Mouse (Mus musculus): ENCODE results near the gene Hs2st1.
"Not testable (repeated sequence)": the region's sequence is repeated elsewhere in the genome, so short reads cannot be mapped to it uniquely, and the experiment has no call there.

Hs2st1 gene

DNA sequence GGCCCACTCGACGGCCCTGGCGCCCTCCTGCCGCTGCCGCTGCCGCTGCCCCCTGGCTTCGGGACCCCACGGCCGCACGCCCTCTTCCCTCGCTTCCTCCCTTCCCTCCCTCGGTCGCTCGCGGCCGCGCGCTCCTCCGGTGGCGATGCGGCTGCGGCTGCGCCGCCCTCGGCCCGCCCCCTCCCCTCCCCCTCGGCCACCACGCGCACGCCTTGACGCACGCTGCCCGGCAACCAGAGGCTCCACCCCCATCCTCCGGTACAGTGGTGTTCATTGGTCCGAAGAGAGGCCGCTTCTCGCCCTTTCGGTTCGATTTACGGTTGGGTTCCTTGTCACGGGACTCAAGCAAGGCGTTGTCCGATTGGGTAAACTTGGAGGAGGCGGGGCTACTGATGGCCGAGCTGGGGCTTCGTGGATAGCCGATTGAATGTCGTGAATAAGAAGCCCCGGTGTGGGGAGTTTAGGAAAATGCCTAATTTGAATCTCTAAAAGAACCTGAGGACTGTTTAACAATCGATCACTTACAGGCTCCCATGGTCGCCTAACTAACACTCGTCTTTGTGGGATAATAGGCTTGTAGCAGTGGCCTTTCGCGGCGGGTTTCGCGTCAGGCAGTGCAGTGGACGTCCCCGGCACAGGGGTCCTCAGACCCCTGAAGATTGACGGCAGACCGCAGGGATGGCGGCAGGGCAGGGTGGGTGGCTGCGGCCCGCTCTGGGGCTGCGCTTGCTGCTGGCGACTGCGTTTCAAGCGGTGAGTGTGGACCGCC is at the start of gene Hs2st1, which contains the start of gene Selenof:
Gene Hs2st1 (minus strand): TSS at position 135 of the 769 bp plus-strand sequence.
Gene Selenof (plus strand): TSS at position 258 of the 769 bp plus-strand sequence.
- ATAC-seq (ENCODE audit: insufficient number of reproducible peaks, low FRiP score, low TSS enrichment), result peak; percentile 97

DNA sequence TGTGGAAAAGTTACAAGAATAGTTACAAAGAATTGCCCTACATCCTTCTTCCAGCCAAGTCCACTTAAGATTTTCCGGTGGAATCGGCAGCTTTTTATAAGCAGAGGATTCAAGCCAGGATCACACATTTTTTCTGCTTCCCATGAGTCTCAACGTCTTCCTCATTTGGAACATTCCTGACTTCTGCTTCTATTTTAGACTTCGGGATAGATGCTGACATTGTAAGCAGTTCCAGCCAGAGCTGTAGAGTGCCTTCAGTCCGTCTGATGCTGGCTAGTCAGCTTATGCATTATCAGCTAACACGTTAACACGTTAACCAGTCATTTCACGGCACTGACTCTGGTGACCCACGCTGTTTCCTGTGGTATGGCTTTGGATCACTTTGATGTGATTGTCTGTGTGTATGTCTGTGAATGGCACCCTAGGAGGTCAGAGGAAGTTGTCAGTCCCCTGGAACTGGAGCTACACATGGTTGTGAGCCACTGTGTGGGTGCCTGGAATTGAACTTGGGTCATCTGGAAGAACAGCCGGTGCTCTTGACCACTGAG is 47.7 kb upstream of the Hs2st1 start:
- 0 out of 2 replicates have a peak, but pooled peaks have one; percentile 12 for ATAC-seq (ENCODE audit: insufficient number of reproducible peaks, low FRiP score, low TSS enrichment)

DNA sequence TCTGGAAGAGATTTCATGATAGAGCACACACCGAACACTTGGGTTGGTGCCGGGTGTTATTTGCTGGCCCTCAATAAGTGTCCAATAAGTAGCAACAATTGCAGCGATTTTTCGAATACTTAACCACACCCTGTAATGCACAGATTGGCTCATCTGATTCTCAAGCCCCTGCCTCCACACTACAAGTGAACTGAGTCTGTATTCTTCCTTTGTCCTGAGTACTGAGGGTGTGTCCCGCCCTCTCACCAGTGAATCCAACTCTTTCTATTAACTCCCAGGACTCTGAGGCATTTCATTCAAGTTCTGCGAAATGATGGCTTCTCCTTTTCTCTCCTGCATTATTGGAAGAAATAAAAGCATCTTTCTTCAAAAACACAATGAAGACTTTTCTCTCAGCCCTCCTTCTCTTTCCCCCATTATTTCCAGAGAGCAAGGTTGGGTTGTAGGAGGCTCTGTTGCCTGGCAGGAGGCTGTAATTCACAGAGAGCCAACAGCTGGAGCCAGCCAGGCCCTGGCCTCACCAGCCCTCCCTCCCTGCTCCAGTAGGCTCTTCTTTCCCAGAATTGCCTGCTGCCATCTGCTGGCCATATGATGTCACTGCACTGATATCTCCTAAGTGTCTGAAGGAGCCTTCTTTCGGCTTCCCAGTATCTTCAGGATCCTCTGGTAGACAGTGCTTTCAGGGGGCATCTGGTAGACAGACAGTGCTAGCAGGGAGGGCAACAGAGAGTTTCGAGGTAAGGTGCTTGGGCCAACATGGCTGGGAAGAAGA is 46.9 kb upstream of the Hs2st1 start:
- ATAC-seq (ENCODE audit: insufficient number of reproducible peaks, low FRiP score, low TSS enrichment), result peak; percentile 88

DNA sequence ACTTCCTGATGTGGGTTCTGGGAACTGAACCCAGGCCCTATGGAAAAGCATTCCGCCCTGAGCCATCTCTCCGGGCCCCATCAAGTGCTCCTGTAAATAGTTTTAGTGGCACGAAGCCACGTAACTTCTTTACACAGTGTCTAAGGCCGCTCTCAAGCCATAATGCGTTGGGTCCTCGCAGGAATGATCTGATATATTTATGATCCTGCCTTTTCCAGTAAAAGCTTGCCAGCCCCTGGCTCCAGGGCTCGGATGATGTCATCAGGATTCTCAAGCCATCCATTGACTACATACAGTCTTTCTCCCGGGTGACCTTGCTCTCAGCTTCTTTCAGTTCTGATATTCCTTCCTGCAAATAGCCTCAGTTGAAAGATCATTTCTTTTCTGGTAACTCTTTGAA is 45.5 kb upstream of the Hs2st1 start:
- no peak for ATAC-seq (ENCODE audit: insufficient number of reproducible peaks, low FRiP score, low TSS enrichment)

DNA sequence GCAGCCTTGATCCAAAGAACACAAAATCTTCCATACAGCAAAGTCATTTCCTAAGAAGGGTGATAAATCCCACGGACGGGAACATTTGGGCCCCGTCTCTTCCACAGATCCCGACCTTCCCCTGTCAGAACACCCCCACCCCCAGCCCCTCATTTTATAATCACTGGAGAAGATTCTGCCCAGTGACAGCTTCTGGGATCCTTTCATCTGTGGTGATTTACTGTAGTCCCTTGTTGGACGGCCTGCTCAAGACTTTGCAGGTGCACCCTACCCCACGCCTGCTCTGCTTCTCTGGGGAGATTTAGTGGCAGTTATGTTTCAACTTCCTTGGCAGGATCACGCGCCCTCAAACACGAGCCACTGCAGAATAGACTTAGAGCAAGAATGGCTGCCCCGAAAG is 44.7 kb upstream of the Hs2st1 start:
- no peak for ATAC-seq (ENCODE audit: insufficient number of reproducible peaks, low FRiP score, low TSS enrichment)

DNA sequence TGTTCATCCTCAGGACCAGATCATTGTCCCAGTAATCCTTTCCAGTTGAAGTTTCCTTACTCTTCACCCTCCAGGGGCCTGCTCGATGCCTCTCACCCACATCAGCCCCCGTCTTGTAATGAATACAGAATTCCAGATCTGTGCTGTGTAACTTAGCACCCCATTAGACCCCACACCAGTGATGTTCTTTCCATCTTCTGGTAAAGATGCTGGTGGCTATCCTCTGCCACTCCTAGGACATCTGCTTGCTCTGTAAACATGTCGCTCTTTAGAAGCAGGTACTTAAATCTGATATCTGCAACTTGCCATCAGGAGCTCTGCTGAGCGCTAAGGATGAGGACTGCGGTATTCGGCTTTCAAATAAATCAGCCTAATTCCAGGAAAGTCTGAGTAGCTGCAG is 44.3 kb upstream of the Hs2st1 start:
- ATAC-seq (ENCODE audit: insufficient number of reproducible peaks, low FRiP score, low TSS enrichment), result no peak

DNA sequence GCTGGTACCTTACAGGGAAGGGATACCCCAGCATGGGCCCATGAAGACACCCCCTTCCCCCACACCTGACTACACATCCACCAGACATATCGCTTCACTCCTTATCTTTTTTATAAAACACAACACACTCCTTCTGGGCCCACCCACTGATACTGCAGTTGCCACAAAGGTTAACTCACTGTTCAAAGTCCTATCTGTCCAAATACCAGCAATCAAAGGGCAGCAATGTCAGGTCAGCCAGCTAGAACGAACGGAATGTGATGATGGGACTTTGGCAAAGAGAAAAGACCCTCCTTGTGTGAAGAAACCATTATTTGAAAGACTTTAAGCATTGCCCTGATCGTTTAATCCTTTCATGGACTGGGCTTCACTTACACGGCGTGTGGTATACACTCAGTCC is 42.4 kb upstream of the Hs2st1 start:
- no peak for ATAC-seq (ENCODE audit: insufficient number of reproducible peaks, low FRiP score, low TSS enrichment)

DNA sequence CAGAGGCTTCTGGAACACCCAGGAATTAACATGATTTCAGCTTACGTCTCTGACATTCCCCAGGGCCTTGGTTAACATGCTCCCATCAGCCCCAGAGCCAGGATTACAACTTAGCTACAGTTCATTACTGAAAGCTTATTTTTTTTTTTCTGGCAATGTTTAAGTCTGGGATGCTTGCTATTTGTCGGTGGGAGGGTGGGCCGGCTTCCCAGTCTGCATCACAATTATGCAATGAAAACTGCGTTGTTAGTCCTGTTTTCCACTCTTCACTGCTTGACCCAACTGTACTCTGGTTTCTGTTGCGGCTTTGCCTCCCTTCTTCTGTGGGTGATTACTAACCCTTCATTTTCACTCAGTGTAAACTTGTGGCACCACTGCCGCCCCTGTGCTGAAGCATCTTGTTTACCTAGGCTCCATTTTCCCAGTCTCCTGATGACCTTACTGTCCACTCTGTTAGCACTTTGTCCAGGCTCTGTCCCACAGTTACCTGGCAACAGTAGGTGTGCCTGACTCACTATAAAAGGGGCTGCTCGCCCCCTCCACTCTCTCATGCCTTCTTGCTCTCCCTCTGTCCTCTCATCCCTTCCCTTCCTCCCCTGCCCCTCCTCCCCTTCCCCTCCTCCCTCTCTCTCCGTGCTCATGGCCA is 41.8 kb upstream of the Hs2st1 start:
- ATAC-seq (ENCODE audit: insufficient number of reproducible peaks, low FRiP score, low TSS enrichment), result no peak

DNA sequence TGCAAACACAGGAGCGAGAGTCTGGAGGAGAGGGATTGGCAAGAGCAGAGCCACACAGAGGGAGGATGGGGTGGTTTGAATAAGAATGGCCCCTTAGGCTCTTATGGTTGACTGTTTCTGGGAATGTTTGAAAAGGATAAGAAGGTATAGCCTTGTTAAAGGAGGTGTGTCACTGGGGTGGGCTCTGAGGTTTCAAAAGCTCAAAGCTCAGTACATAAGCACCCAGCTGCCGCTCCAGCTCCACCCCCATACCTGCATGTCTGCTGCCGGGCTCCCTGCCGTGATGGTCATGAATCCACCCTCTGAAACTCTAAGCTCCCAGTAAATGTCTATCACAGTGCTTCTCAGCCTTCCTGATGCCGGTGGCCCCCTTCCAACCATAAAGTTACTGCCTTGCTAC is 40.8 kb upstream of the Hs2st1 start:
- no peak for ATAC-seq (ENCODE audit: insufficient number of reproducible peaks, low FRiP score, low TSS enrichment)

DNA sequence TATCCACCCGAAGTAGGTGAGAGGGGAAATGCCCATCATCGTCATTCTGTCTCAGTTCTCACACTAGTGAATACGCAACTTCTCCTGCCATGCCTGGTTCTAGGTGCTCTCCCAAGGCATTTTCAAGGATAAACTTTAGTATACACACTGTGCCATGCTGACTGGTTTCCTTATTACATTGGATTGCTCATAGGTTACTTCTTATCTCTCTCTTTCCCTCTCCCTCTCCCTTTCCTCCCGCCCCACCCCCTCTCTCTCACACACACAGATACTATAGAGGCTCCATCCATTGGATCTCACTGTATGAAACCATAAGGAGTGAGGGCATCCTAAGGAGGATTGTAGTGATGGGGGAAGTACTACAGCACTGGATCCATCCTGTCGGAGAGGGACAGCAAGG is 38.1 kb upstream of the Hs2st1 start:
- no peak for ATAC-seq (ENCODE audit: insufficient number of reproducible peaks, low FRiP score, low TSS enrichment)

DNA sequence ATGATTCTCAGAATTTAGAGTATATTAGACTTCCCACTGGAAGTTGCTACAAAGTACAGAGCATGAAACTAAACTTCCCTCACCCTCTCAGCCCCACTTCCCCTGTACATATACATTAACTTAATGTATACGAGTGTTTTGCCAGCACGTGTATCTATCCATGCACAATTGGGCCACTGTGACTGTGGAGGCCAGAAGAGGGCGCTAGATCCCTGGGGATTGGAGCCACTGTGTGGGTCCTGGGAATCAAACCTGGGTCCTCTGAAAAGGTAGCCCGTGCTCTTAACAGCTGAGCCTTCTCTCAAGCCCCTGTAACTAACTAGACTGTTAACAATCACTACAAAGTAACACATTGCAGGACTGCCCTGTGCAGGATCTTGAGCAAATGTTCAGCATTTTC is 36.5 kb upstream of the Hs2st1 start:
- ATAC-seq (ENCODE audit: insufficient number of reproducible peaks, low FRiP score, low TSS enrichment), result no peak

DNA sequence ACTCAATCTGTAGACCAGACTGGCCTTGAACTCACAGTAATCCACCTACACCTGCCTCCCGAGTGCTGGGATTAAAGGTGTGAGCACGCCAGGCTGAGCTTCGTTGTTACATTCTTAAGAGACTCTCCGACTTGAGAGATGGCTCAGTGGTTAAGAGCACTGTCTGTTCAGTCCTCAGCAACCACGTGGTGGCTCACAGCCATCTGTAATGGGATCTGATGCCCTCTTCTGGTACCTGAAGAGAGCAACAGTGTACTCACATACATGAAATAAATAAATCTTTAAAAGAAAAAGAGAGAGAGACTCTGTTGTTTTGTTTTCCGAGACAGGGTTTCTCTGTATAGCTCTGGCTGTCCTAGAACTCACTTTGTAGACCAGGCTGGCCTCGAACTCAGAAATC is 35.8 kb upstream of the Hs2st1 start:
- not testable (repeated sequence) for ATAC-seq (ENCODE audit: insufficient number of reproducible peaks, low FRiP score, low TSS enrichment)

DNA sequence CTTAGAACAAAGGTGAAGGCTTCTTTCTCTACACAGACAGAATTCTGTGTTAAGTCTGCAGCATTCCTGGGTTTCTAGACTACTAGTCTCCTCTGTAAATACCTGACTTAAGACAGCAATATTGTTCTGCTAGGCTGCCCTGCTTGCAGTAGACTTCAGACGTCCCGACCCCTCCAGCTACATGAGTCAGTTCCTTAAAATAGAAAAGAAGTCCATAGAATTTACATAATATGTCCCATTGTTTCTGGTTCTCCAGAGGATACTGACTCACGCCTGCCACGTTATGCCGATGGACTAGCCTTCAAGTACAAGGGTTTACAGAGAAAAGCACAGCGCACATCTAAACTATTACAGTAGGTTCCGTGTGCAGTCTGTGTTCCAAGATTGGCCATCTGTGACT is 34.2 kb upstream of the Hs2st1 start:
- ATAC-seq (ENCODE audit: insufficient number of reproducible peaks, low FRiP score, low TSS enrichment), result no peak

DNA sequence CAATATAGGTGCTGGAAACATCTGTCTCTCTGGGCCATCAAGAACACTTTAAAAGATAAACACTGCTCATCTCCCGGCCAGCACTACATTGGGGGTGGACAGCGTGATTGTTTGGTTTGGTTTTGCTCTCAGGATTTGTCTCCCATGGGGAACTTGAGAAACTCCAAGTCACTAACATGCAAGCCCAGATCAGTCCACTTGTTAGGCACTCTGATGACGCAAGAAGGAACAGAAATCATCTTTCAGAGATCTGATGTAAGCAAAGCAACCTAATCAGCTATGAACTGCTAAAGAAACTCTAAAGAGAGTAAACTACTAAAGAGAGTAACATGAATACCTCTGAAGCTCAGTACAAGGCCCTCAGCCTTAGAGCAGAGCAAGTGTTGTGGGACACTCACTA is 33.6 kb upstream of the Hs2st1 start:
- no peak for ATAC-seq (ENCODE audit: insufficient number of reproducible peaks, low FRiP score, low TSS enrichment)

DNA sequence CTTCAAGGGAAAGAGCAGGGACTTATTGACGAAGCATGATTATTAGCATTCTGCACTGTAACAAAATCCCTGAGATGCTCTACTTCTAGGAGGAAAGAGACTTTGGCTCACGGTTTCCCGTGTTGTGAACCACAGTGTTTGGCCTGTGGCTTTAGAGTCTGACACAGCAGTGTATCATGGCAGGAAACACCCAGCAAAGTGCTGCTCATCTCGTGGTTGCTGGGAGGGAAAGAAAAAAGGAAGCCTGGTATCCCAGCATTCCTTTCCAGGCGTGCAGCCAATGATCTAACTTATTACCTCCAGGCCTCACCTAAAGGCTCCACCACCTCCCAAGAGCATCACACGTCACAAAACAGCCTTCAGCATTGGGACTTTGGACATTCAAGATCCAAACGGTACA is 32.8 kb upstream of the Hs2st1 start:
- no peak for ATAC-seq (ENCODE audit: insufficient number of reproducible peaks, low FRiP score, low TSS enrichment)

DNA sequence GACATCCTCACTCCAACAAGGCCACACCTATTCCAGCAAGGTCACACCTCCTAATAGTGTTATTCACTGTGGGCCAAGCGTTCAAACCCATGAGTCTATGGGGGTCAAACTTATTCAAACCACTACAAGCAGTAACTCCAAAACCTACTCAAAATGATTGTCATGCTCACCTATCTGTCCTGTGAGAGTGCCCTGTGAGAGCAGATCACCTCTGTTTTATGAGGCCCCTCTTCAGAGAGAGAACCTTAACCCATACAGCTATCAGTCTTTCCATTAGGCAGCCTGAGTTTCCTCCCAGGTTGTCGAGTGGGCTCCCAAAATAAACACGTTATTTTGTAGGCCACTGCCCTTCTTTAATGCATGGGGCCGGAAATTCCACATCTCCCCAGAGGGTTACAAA is 32.4 kb upstream of the Hs2st1 start:
- no peak for ATAC-seq (ENCODE audit: insufficient number of reproducible peaks, low FRiP score, low TSS enrichment)

DNA sequence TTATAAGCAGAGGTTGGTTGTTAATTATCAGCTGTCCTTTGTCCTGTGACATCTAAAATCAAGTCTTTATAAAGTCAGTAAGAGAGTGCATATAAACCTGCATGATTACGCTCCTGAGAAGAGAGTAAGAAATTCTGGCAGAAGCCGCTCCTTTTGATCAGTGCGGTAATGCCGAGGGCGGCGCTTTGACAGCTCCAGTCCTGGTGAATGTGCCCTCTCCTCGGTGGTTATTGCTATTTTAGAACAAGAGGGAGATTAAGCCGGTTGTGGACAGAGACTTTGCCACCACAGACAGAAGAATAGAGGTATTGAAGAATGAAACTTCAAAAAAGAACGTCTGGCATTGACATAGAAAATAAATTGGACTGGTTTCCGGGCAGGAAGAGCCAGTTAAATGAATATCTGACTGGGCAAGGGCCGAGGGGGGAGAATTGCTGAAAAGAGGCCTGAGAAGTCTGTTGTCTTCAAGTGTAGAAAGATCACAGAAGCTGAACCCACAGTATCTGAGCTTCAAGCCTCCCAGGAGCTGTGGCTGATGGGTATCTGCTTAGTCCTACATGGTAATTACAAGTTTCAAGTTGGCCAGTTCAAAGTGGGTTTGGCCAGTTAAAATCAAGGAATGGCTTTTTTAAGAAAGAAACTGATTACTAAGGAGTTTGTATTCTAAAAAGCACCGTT is 27.9 kb upstream of the Hs2st1 start:
- ATAC-seq (ENCODE audit: insufficient number of reproducible peaks, low FRiP score, low TSS enrichment), result no peak

DNA sequence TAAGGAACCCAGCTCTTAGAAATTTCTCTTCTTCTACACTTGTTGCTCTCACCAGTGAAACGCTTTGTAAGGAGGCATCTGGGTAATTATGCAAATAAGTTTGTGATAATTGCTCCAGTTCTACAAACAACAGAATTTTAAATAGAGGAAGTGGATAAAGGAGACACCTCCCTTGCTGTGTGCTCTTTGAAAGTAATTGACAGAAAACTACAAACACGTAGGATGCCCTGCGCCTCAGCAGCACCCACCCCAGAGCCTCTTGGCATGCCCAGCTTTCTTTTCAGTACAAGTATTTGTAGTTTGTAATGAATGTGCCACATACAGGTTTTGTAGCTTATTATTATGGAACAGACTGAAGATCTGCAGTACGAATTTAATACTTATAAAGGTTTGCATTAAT is 27.1 kb upstream of the Hs2st1 start:
- ATAC-seq (ENCODE audit: insufficient number of reproducible peaks, low FRiP score, low TSS enrichment), result no peak

DNA sequence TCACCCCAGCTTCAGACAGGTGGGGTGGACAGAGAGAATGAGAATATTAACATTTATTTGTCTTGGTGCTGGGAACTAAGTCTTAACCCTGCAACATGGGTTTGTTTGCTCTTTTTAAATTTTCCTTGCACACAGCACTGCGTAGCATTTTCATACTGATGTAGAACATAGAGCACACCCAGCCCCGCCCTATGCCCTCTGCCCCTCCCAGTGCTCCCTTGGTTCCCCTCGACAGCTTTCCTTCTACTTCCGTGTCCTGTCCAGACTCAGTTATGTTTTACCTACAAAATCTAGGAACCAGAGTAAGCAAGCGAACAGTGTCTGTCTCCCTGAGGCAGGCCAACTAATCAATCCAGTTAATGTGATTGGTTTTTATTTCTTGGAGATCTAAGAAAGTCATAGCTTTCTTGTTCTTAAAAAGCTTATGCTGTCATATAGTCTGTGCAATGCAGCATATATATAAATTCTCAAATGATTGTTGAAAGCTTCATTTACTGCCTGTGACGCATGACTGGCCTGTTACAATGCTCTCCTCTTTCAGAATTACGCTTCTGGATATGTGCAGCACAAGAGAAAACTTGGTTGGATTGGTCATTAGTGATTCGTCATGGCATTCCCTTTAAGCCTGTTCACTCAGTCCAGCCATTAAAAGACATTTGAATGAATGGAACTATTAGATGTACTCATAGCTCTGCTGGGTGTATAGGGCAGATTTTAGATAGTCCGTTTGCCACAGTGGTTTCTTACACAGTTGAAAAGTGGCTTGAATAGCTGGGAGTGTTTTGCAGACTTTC is 23.2 kb upstream of the Hs2st1 start:
- ATAC-seq (ENCODE audit: insufficient number of reproducible peaks, low FRiP score, low TSS enrichment), result no peak

Data from cerebellum, adult (tissue).